Mouse (Mus musculus): ENCODE results near the gene Cyp1b1. TPM values are rescaled to one million over a fixed set of nuclear protein-coding genes. Genes with fewer than 3 reads are reported as not detected.

Gene Cyp1b1
- polyA plus RNA-seq, 1 experiment from 2014 or later: 2.1 TPM

DNA sequence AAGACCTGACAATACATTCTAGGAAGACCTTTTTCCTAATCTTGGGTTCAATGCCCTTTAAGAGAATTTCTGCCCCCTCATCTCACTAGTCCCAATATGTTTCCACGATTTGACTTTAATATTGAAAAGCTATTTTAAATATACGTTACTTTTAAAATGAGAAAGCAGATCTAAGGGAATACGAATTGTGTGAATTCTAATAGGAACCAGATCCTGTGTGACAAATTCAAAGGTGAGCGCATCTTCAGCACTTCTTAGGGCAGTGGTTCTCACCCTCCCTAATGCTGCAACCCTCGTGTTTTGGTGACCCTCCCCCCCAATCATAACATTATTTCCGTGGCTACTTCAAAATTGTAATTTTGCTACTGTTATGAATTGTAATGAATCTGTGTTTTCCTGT lies 2.9 kb downstream of the Cyp1b1 start:
- no peak for ATAC-seq (replicated peaks; ENCODE audit: insufficient number of reproducible peaks, low FRiP score, low TSS enrichment)
- Histone ChIP-seq H3K36me3 (ENCODE audit: control insufficient read depth, insufficient read depth, low read length) (no peaks in the 10 kb centered on the region), H3K4me2 (no peak overlapping the region), H3K9ac (ENCODE audit: low read depth, low read length) (no peak overlapping the region), H3K9me3 (replicated peaks; ENCODE audit: control insufficient read depth, low read length) (no peaks in the 10 kb centered on the region), H3K27me3 (ENCODE audit: control insufficient read depth, insufficient read depth, low read length) (peaks cover 37% of the 10 kb centered on the region), H3K4me1 (ENCODE audit: control insufficient read depth, insufficient read depth, low read length) (peaks cover 23% of the 10 kb centered on the region), H3K27ac (ENCODE audit: low read depth, low read length) (no peak overlapping the region), H3K4me3 (ENCODE audit: low read depth, low read length) (no peak overlapping the region)
- 19% methylated on average over 6 of the region's 6 CpGs for WGBS (ENCODE audit: insufficient replicate concordance)

DNA sequence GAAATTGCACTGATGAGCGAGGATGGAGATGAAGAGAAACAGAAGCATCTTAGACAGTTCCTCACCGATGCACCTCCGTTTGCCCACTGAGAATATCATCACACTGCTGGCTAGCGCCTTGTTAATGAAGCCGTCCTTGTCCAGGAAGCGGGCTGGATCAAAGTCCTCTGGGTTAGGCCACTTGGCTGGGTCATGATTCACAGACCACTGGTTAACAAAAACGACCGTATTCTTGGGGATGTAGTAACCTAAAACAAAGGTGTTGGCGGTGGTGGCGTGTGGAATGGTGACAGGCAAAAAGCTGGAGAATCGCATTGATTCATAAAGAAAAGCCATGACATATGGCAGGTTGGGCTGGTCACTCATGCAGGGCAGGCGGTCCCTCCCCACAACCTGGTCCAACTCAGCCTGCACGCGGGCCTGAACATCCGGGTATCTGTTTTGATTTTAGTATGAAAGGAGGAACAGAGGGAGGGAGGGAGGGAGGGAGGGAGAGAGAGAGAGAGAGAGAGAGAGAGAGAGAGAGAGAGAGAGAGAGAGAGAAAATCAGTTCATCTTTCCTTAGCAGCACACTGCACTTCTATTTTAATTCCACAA lies 4.5 kb downstream of the Cyp1b1 start:
- WGBS (ENCODE audit: insufficient replicate concordance): 20% methylated on average over 15 of the region's 15 CpGs
- Histone ChIP-seq H3K4me1 (ENCODE audit: control insufficient read depth, insufficient read depth, low read length) (peaks cover 23% of the 10 kb centered on the region), H3K4me2 (no peak overlapping the region), H3K9ac (ENCODE audit: low read depth, low read length) (no peak overlapping the region), H3K9me3 (replicated peaks; ENCODE audit: control insufficient read depth, low read length) (no peaks in the 10 kb centered on the region), H3K36me3 (ENCODE audit: control insufficient read depth, insufficient read depth, low read length) (no peaks in the 10 kb centered on the region), H3K27ac (ENCODE audit: low read depth, low read length) (no peak overlapping the region), H3K27me3 (ENCODE audit: control insufficient read depth, insufficient read depth, low read length) (peaks cover 37% of the 10 kb centered on the region), H3K4me3 (ENCODE audit: low read depth, low read length) (no peak overlapping the region)
- ATAC-seq (replicated peaks; ENCODE audit: insufficient number of reproducible peaks, low FRiP score, low TSS enrichment): no peak

DNA sequence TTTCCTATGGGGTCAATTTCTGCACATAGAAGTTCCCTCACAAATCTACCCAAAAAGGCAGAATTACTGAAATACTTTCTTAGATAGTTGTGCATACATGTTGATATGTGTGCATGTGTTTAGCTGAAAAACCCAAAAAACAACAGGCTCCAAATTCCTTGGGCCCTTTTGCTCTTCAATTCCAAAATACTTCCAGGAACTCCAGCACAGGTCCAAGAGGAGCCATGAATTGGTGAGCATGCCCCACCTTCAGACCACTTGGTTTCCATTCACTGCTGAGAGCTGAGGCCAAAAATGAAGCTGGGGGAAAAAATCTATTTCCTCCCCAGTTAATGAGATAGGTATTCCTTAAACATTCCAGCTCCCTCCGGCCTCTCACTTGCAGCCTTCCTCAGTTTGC lies 5.1 kb downstream of the Cyp1b1 start:
- Histone ChIP-seq H3K27ac (ENCODE audit: low read depth, low read length) (no peak overlapping the region), H3K27me3 (ENCODE audit: control insufficient read depth, insufficient read depth, low read length) (peaks cover 30% of the 10 kb centered on the region), H3K4me3 (ENCODE audit: low read depth, low read length) (no peak overlapping the region), H3K36me3 (ENCODE audit: control insufficient read depth, insufficient read depth, low read length) (no peaks in the 10 kb centered on the region), H3K9ac (ENCODE audit: low read depth, low read length) (no peak overlapping the region), H3K4me1 (ENCODE audit: control insufficient read depth, insufficient read depth, low read length) (peaks cover 20% of the 10 kb centered on the region), H3K9me3 (replicated peaks; ENCODE audit: control insufficient read depth, low read length) (no peaks in the 10 kb centered on the region), H3K4me2 (no peak overlapping the region)
- 56% methylated on average over 1 of the region's 1 CpGs for WGBS (ENCODE audit: insufficient replicate concordance)
- no peak for ATAC-seq (replicated peaks; ENCODE audit: insufficient number of reproducible peaks, low FRiP score, low TSS enrichment)

DNA sequence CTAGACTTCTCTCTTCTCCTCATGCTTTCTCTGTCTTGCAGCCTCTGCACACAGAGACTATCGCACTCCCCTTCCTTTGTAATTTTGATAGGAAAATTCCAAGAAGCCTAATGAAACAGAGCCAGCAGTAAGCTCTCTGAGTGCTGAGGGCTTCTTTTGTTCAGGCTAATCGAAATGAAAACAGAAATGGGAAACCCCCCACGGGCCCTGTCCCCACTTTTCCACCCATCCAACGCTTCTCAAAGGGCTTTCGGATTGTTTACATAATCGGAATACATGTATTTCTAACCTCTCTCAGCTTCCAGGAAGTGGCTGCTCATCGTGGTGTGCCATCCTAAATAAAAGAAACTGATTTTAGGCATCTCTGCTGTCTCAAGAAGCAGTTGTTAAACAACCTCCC lies 6.7 kb downstream of the Cyp1b1 start:
- Histone ChIP-seq H3K4me3 (ENCODE audit: low read depth, low read length) (no peak overlapping the region), H3K9me3 (replicated peaks; ENCODE audit: control insufficient read depth, low read length) (no peaks in the 10 kb centered on the region), H3K27ac (ENCODE audit: low read depth, low read length) (no peak overlapping the region), H3K4me2 (0 out of 2 replicates have a peak overlapping the region, but pooled peaks have one; percentile 3), H3K36me3 (ENCODE audit: control insufficient read depth, insufficient read depth, low read length) (no peaks in the 10 kb centered on the region), H3K4me1 (ENCODE audit: control insufficient read depth, insufficient read depth, low read length) (peaks cover 5% of the 10 kb centered on the region), H3K27me3 (ENCODE audit: control insufficient read depth, insufficient read depth, low read length) (peaks cover 15% of the 10 kb centered on the region), H3K9ac (ENCODE audit: low read depth, low read length) (no peak overlapping the region)
- WGBS (ENCODE audit: insufficient replicate concordance): 19% methylated on average over 7 of the region's 7 CpGs
- no peak for ATAC-seq (replicated peaks; ENCODE audit: insufficient number of reproducible peaks, low FRiP score, low TSS enrichment)

DNA sequence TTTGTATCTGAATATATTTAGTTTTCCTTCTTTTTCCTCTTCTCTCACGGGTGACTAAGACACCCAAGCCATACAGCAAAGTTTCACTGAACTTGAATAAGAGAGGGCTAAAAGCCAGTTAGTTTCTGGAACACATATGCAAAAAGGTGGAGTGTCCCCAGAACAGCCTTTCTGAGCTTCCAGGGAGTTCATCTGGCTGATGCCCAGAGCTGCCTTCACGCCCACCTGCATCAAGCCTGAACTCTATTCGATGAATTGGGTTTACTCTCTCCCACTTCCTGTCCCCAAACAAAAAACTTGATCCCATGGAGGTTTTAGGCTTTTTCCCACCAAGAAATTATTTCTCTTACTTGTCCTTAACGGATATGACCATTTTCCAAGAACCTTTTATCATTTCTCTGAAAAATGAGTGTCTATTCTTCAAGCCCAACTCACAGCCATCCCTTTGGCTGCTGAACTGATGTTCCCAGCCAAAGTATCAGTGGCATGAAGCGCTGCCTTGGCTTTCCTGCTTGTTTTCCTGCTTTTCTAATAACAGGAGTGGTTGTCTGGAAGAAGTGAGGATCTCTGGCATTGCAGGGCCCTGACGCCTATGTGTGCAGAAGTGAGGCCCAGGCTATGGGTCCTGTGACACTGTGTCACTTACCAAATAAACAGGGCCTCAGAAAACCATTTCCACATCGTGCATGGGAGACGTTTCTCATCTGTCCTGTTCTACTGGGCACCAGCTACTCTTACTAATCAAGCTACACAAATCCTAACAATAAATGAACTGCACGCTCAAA lies 9.0 kb downstream of the Cyp1b1 start:
- Histone ChIP-seq H3K36me3 (ENCODE audit: control insufficient read depth, insufficient read depth, low read length) (no peaks in the 10 kb centered on the region), H3K4me1 (ENCODE audit: control insufficient read depth, insufficient read depth, low read length) (no peaks in the 10 kb centered on the region), H3K27me3 (ENCODE audit: control insufficient read depth, insufficient read depth, low read length) (no peaks in the 10 kb centered on the region; the same call in 1 of the 2 replicates), H3K4me2 (no peak overlapping the region), H3K9me3 (replicated peaks; ENCODE audit: control insufficient read depth, low read length) (no peaks in the 10 kb centered on the region), H3K9ac (ENCODE audit: low read depth, low read length) (no peak overlapping the region), H3K27ac (ENCODE audit: low read depth, low read length) (no peak overlapping the region), H3K4me3 (ENCODE audit: low read depth, low read length) (no peak overlapping the region)
- no peak for ATAC-seq (replicated peaks; ENCODE audit: insufficient number of reproducible peaks, low FRiP score, low TSS enrichment)
- 67% methylated on average over 9 of the region's 9 CpGs for WGBS (ENCODE audit: insufficient replicate concordance)

DNA sequence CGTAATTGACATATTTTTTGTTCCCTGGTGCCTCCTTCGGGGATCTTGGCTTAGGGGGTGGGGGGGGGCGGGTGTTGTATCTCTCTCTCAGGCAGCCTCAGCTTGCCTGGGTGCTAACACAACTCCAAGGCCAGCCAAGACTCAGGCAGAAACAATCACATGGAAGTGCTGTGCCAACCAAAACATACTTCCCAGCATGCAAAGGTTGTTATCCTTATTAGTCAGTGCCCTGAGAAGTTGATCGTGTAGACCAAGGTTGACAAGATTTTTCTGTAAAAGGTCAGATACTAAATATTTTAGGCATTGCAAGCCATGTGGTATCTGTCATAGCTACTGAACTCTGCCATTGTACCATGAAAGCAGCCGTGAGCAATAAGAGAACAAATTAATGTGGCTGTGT lies 14.0 kb downstream of the Cyp1b1 start:
- H3K4me3 ChIP-seq (ENCODE audit: low read depth, low read length): no peak overlapping the region
- H3K27ac ChIP-seq (ENCODE audit: low read depth, low read length): no peak overlapping the region
- H3K36me3 ChIP-seq (ENCODE audit: control insufficient read depth, insufficient read depth, low read length): no peaks in the 10 kb centered on the region
- no peaks in the 10 kb centered on the region for H3K27me3 ChIP-seq (ENCODE audit: control insufficient read depth, insufficient read depth, low read length)
- no peaks in the 10 kb centered on the region for H3K9me3 ChIP-seq (replicated peaks; ENCODE audit: control insufficient read depth, low read length)
- no peaks in the 10 kb centered on the region for H3K4me1 ChIP-seq (ENCODE audit: control insufficient read depth, insufficient read depth, low read length)
- no peak overlapping the region for H3K9ac ChIP-seq (ENCODE audit: low read depth, low read length)
- no peak for ATAC-seq (replicated peaks; ENCODE audit: insufficient number of reproducible peaks, low FRiP score, low TSS enrichment)
- H3K4me2 ChIP-seq: no peak overlapping the region
- 80% methylated on average over 5 of the region's 5 CpGs for WGBS (ENCODE audit: insufficient replicate concordance)

DNA sequence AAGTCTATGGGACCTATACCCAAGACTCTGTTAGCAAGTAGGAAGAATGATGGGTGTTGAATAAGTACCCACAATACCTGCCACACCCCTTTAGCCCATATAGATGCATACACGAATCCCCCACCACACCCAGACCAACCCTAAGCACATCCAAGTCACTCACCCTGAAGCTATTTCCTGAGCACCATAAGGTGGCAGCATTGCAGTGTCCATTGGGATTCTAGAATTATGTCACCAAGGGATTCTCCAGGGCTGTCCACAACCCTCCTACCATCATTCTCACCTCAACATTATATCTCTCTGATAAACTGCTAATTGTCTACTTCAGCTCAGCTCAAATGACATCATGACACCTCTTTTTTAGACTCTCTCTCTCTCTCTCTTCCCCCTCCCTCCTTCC lies 15.7 kb downstream of the Cyp1b1 start:
- no peak overlapping the region for H3K9ac ChIP-seq (ENCODE audit: low read depth, low read length)
- no peaks in the 10 kb centered on the region for H3K27me3 ChIP-seq (ENCODE audit: control insufficient read depth, insufficient read depth, low read length)
- no peaks in the 10 kb centered on the region for H3K36me3 ChIP-seq (ENCODE audit: control insufficient read depth, insufficient read depth, low read length)
- ATAC-seq (replicated peaks; ENCODE audit: insufficient number of reproducible peaks, low FRiP score, low TSS enrichment): no peak
- no peaks in the 10 kb centered on the region for H3K9me3 ChIP-seq (replicated peaks; ENCODE audit: control insufficient read depth, low read length)
- no peaks in the 10 kb centered on the region for H3K4me1 ChIP-seq (ENCODE audit: control insufficient read depth, insufficient read depth, low read length)
- H3K4me2 ChIP-seq: no peak overlapping the region
- WGBS (ENCODE audit: insufficient replicate concordance): 10% methylated on average over 1 of the region's 1 CpGs
- H3K27ac ChIP-seq (ENCODE audit: low read depth, low read length): no peak overlapping the region
- no peak overlapping the region for H3K4me3 ChIP-seq (ENCODE audit: low read depth, low read length)

DNA sequence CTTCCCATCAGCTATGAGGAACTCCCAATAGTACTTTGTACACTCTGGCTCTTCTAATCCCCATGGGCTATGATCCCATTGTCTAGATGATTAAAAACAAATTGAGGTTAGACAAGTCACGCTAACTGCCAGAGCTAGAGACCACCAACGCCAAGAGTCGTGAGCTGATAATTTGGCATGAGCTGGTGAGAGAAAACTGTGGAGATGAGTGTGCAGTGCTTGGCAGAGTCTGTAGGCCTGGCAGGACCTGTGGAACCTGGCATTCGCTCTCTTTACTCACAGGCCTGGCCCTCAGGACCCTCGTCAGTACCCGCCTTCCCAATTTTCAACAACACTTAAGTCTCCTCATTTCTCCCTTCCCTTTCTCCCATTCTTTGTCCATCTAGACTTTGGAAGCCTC lies 19.3 kb downstream of the Cyp1b1 start:
- WGBS (ENCODE audit: insufficient replicate concordance): 84% methylated on average over 6 of the region's 6 CpGs
- Histone ChIP-seq H3K4me3 (ENCODE audit: low read depth, low read length) (no peak overlapping the region), H3K9me3 (replicated peaks; ENCODE audit: control insufficient read depth, low read length) (no peaks in the 10 kb centered on the region), H3K9ac (ENCODE audit: low read depth, low read length) (no peak overlapping the region), H3K4me1 (ENCODE audit: control insufficient read depth, insufficient read depth, low read length) (no peaks in the 10 kb centered on the region), H3K4me2 (no peak overlapping the region), H3K27me3 (ENCODE audit: control insufficient read depth, insufficient read depth, low read length) (no peaks in the 10 kb centered on the region), H3K27ac (ENCODE audit: low read depth, low read length) (no peak overlapping the region), H3K36me3 (ENCODE audit: control insufficient read depth, insufficient read depth, low read length) (no peaks in the 10 kb centered on the region)
- ATAC-seq (replicated peaks; ENCODE audit: insufficient number of reproducible peaks, low FRiP score, low TSS enrichment): no peak

DNA sequence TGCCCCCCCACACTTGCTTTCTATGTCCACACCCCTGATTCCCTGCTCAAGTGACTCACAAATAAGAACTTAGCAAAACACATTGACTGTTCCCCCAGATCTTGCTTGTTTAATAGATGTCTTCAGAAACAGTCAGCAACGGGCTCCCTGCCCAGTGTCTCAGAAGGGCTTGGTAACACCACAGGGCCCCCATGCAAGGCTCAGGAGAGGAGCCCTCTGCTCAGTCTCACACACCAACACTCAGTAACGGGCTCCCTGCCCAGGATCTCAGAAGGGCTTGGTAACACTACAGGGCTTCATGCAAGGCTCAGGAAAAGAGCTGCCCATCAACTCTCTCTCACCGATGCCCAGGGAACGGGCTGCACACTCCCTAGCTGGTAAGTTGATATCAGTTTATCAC lies 19.8 kb downstream of the Cyp1b1 start:
- H3K4me2 ChIP-seq: no peak overlapping the region
- H3K36me3 ChIP-seq (ENCODE audit: control insufficient read depth, insufficient read depth, low read length): no peaks in the 10 kb centered on the region
- H3K4me1 ChIP-seq (ENCODE audit: control insufficient read depth, insufficient read depth, low read length): no peaks in the 10 kb centered on the region
- no peaks in the 10 kb centered on the region for H3K9me3 ChIP-seq (replicated peaks; ENCODE audit: control insufficient read depth, low read length)
- H3K9ac ChIP-seq (ENCODE audit: low read depth, low read length): no peak overlapping the region
- 70% methylated on average over 4 of the region's 4 CpGs for WGBS (ENCODE audit: insufficient replicate concordance)
- H3K27ac ChIP-seq (ENCODE audit: low read depth, low read length): no peak overlapping the region
- ATAC-seq (replicated peaks; ENCODE audit: insufficient number of reproducible peaks, low FRiP score, low TSS enrichment): no peak
- H3K27me3 ChIP-seq (ENCODE audit: control insufficient read depth, insufficient read depth, low read length): no peaks in the 10 kb centered on the region
- no peak overlapping the region for H3K4me3 ChIP-seq (ENCODE audit: low read depth, low read length)

Data from heart, embryonic 11.5 days (tissue).